Mouse (Mus musculus) heart, adult 2 months (tissue): ENCODE measurements around the gene Arhgef26.

Experiments used
- CTCF ChIP-seq: fragments of 200-600 bp; IDR thresholded peaks from 2 replicates; pipeline ENCODE4 v1.8.1; 2022; ENCODE audit warnings: antibody characterized with exemption, mild to moderate bottlenecking, moderate library complexity
- EP300 ChIP-seq: fragments of 200-500 bp; IDR thresholded peaks from 2 replicates; pipeline ENCODE4 v1.6.1; 2011; ENCODE audit warnings: low read depth, low read length, control low read depth; ENCODE audit not compliant: insufficient read depth
- POLR2A ChIP-seq: fragments of 200-500 bp; IDR thresholded peaks from 2 replicates; pipeline ENCODE4 v1.6.1; 2011; ENCODE audit warnings: mild to moderate bottlenecking, low read depth, low read length, control low read depth; ENCODE audit not compliant: insufficient read depth

GRCm38 (mm10) chr3:62310493-62310892, 27.7 kb upstream of the Arhgef26 start:
- no peak for TF ChIP-seq POLR2A
- no peak for TF ChIP-seq EP300
- no peak for TF ChIP-seq CTCF
